Mouse (Mus musculus) lung, postnatal 10 days (tissue): Measurements from ENCODE around the gene Gm10961.

Experiments
- DNase-seq: peaks from one replicate; pipeline ENCODE4 v3.0.0; 2021

The Gm10961 gene

DNA sequence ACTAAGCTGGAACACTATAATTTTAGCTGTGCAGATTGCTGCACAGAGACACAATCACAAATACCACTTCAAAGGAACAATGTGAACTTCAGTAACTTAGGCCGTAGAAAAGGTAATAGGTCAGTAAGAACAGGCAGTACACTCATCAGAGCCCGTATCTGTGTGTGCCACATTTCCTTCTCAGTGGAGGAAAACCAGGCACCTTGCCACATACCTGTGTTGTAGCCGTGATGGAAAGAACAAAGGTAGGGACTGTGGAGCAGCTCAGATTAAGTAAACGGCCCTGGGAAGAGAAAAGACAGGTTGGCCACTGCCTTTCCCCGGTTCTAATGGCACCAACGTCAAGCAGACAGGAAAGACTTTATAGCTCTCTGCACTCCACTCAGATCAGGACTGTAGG lies 36.3 kb downstream of the Gm10961 start:
- no peak for DNase-seq

DNA sequence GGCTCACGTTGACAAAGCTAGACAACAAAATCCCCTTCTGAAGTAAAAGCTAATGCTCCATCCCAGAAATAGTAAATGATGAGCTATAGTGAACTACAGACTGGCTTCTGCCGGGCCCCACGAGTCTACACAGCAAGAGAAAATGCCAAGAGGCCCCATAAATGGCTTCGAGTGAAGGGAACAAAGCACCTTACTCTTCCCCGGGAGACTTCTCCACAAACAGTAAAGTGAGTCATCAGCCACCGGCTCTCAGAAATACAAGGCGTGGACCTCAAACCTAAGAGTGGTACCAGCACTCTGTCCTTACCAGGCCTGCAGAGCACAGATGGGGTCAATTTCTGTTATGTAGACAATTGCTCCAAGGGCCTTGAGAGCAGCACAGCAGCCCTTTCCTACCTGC lies 37.7 kb downstream of the Gm10961 start:
- DNase-seq, result no peak

DNA sequence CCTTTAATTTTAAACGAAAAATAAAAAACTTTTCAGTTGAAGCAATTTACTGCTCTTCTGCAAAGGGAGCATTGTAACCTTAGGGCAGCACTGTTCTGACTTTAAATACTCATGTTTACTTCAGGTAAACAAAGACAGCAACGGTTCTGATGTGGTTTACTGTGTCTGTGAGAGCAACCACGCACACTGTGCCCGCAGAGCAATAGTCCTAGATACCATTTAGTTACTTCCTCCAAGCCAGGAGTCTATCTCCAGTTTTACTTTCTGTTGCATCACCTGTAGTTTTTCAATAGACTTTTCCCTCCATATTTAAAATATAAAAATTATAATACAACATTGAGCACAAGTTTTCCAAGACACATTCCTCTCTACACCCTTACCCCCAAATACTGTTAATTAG lies 39.4 kb downstream of the Gm10961 start:
- DNase-seq, result no peak

DNA sequence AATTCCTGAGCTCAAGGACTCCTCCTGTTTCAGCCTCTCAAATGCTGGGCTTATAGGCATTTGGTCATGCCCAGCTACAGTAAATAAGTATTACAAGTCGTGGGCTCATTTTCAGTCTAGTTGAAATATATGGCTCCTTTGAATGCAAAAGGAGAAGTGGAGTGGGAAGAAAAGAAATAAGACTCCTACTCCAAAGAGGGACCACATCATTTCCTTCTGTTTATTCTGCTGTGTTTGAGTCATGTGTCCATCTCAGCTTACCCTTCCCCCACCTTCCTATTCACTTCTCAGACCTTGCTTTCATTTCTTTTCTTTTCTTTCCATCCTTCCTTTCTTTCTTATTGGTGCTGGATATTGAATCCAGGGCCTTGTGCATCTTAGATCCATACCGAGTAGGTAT lies 40.4 kb downstream of the Gm10961 start:
- no peak for DNase-seq

DNA sequence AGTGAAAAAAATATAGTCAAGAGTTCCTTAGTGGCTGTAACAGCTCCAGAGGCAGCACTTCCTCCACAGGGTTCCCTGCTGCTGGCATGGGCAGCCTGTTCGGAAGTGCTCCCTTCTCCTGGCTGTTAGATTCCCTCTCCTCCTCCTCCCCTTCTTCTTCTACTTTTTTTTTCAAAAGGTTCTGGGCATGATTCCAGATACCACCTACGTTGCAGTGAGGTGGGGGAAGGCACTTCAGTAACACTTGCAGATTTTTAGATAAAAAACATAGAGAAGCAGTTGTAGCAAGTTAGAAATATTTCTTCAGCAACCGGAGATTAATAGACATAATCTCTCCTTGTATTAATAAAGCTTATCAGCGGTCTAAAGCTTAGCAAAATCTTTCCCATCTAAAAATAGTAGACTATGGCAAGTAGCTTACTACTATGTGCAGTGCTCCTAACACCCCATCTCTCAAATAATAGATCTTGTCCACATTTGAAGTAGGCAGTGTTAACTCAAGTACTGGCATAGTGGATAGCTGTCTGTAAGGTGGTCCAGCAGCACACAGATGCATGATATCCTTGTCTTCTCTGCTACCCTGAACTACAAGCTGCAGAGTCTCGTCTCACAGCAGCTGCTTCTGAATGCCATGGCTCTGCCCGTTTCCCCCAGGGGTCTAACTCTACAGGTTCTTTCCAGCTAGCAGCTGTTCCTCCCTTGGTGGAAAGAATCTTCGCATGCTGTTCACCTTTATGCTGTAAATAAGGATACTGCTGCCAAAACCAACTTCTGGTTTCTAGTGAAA lies 49.9 kb downstream of the Gm10961 start:
- DNase-seq, result peak; percentile 56
